Mouse (Mus musculus): ENCODE data around the gene Hic2. TPM values are rescaled to one million over a fixed set of nuclear protein-coding genes. Genes with fewer than 3 reads are reported as not detected.

Gene Hic2
- total RNA-seq (2015; ENCODE audit: low replicate concordance), result 0.96 TPM in 1 of 2 replicates, not detected in the other
- total RNA-seq (2017; ENCODE audit: low replicate concordance), result 0.14 and 0.60 TPM in 2 replicates

GRCm38 (mm10) chr16:17232794-17233701 lies at the start of gene Hic2:
Hic2 (plus strand) TSS chr16:17233572.
- peak; percentile 69 for ATAC-seq (replicated peaks; ENCODE audit: low FRiP score, poor library complexity, severe bottlenecking)

GRCm38 (mm10) chr16:17185475-17185874 lies 47.9 kb upstream of the Hic2 start:
- ATAC-seq (replicated peaks; ENCODE audit: low FRiP score, poor library complexity, severe bottlenecking), result no peak

- ATAC-seq (replicated peaks; ENCODE audit: low FRiP score, poor library complexity, severe bottlenecking), result no peak; the same call in 1 of the 2 replicates
These were observed 39.5 kb upstream of the Hic2 start for GRCm38 (mm10) chr16:17193823-17194222.

- peak; percentile 59 for ATAC-seq (replicated peaks; ENCODE audit: low FRiP score, poor library complexity, severe bottlenecking)
These were observed 33.0 kb upstream of the Hic2 start for GRCm38 (mm10) chr16:17200121-17200952.

GRCm38 (mm10) chr16:17200953-17201707 lies 32.2 kb upstream of the Hic2 start:
- peak; percentile 89 for ATAC-seq (replicated peaks; ENCODE audit: low FRiP score, poor library complexity, severe bottlenecking)

- ATAC-seq (replicated peaks; ENCODE audit: low FRiP score, poor library complexity, severe bottlenecking), result no peak
These were observed 31.4 kb upstream of the Hic2 start for GRCm38 (mm10) chr16:17201977-17202376.

GRCm38 (mm10) chr16:17202549-17202948 lies 30.8 kb upstream of the Hic2 start, which contains the start of gene Ube2l3:
Ube2l3 (minus strand) TSS chr16:17202649.
- ATAC-seq (replicated peaks; ENCODE audit: low FRiP score, poor library complexity, severe bottlenecking), result no peak

- ATAC-seq (replicated peaks; ENCODE audit: low FRiP score, poor library complexity, severe bottlenecking), result no peak
These were observed 28.4 kb upstream of the Hic2 start for GRCm38 (mm10) chr16:17204990-17205389.

GRCm38 (mm10) chr16:17208389-17209361 lies 24.7 kb upstream of the Hic2 start, which contains the start of gene Rimbp3:
Rimbp3 (plus strand) TSS chr16:17208603.
- peak; percentile 67 for ATAC-seq (replicated peaks; ENCODE audit: low FRiP score, poor library complexity, severe bottlenecking)

GRCm38 (mm10) chr16:17209404-17209960 lies 23.9 kb upstream of the Hic2 start:
- ATAC-seq (replicated peaks; ENCODE audit: low FRiP score, poor library complexity, severe bottlenecking), result no peak

- ATAC-seq (replicated peaks; ENCODE audit: low FRiP score, poor library complexity, severe bottlenecking), result peak; percentile 52
These were observed 23.2 kb upstream of the Hic2 start for GRCm38 (mm10) chr16:17209981-17210838.

GRCm38 (mm10) chr16:17216934-17217633 lies 16.3 kb upstream of the Hic2 start:
- ATAC-seq (replicated peaks; ENCODE audit: low FRiP score, poor library complexity, severe bottlenecking), result no peak

GRCm38 (mm10) chr16:17220127-17220733 lies 13.1 kb upstream of the Hic2 start:
- ATAC-seq (replicated peaks; ENCODE audit: low FRiP score, poor library complexity, severe bottlenecking), result no peak

GRCm38 (mm10) chr16:17222197-17222596 lies 11.2 kb upstream of the Hic2 start:
- peak; percentile 99 for ATAC-seq (replicated peaks; ENCODE audit: low FRiP score, poor library complexity, severe bottlenecking)

- ATAC-seq (replicated peaks; ENCODE audit: low FRiP score, poor library complexity, severe bottlenecking), result no peak
These were observed 7.8 kb upstream of the Hic2 start for GRCm38 (mm10) chr16:17225584-17225983.

- ATAC-seq (replicated peaks; ENCODE audit: low FRiP score, poor library complexity, severe bottlenecking), result no peak
These were observed 6.9 kb upstream of the Hic2 start for GRCm38 (mm10) chr16:17226496-17226895.

Data from erythroblast, adult 5-6 weeks (primary cell).